Mouse (Mus musculus): ENCODE data around the gene Gjd2. TPM values are rescaled to one million over a fixed set of nuclear protein-coding genes. Genes with fewer than 3 reads are reported as not detected.

Gjd2 gene
- polyA plus RNA-seq, 1 experiment from 2014 or later = 2.2 TPM

- WGBS = 85% methylated on average over 2 of the region's 2 CpGs
- Histone ChIP-seq H3K4me3 (replicated peaks) (no peak overlapping the region), H3K36me3 (replicated peaks) (no peaks in the 10 kb centered on the region), H3K4me1 (peaks cover 1% of the 10 kb centered on the region), H3K27ac (no peak overlapping the region), H3K4me2 (no peak overlapping the region), H3K27me3 (peaks cover 24% of the 10 kb centered on the region), H3K9ac (no peak overlapping the region), H3K9me3 (no peaks in the 10 kb centered on the region)
- no peak for ATAC-seq (ENCODE audit: low FRiP score)
Measured at GRCm38 (mm10) chr2:114008321-114008720, 5.1 kb downstream of the Gjd2 start.

GRCm38 (mm10) chr2:113997484-113997883 lies 15.9 kb downstream of the Gjd2 start:
- Histone ChIP-seq H3K4me3 (replicated peaks) (no peak overlapping the region), H3K4me1 (0 out of 2 replicates have a peak, but pooled peaks cover 5% of the 10 kb centered on the region), H3K36me3 (replicated peaks) (no peaks in the 10 kb centered on the region), H3K9ac (no peak overlapping the region), H3K9me3 (no peaks in the 10 kb centered on the region), H3K27ac (no peak overlapping the region), H3K27me3 (no peaks in the 10 kb centered on the region), H3K4me2 (no peak overlapping the region)
- ATAC-seq (ENCODE audit: low FRiP score) = no peak
- WGBS = 74% methylated on average over 8 of the region's 8 CpGs

GRCm38 (mm10) chr2:113996930-113997329 lies 16.5 kb downstream of the Gjd2 start:
- no peaks in the 10 kb centered on the region for H3K36me3 ChIP-seq (replicated peaks)
- 0 out of 2 replicates have a peak, but pooled peaks cover 5% of the 10 kb centered on the region for H3K4me1 ChIP-seq
- no peak overlapping the region for H3K4me3 ChIP-seq (replicated peaks)
- no peaks in the 10 kb centered on the region for H3K27me3 ChIP-seq
- no peak for ATAC-seq (ENCODE audit: low FRiP score)
- H3K4me2 ChIP-seq = no peak overlapping the region
- no peaks in the 10 kb centered on the region for H3K9me3 ChIP-seq
- no peak overlapping the region for H3K9ac ChIP-seq
- H3K27ac ChIP-seq = no peak overlapping the region

GRCm38 (mm10) chr2:113984890-113985289 lies 28.5 kb downstream of the Gjd2 start:
- H3K36me3 ChIP-seq (replicated peaks) = no peaks in the 10 kb centered on the region
- no peak overlapping the region for H3K27ac ChIP-seq
- H3K4me3 ChIP-seq (replicated peaks) = no peak overlapping the region
- 90% methylated on average over 2 of the region's 2 CpGs for WGBS
- H3K27me3 ChIP-seq = no peaks in the 10 kb centered on the region
- ATAC-seq (ENCODE audit: low FRiP score) = no peak
- no peak overlapping the region for H3K4me2 ChIP-seq
- no peaks in the 10 kb centered on the region for H3K9me3 ChIP-seq
- H3K4me1 ChIP-seq = peaks cover 8% of the 10 kb centered on the region
- no peak overlapping the region for H3K9ac ChIP-seq

DNA sequence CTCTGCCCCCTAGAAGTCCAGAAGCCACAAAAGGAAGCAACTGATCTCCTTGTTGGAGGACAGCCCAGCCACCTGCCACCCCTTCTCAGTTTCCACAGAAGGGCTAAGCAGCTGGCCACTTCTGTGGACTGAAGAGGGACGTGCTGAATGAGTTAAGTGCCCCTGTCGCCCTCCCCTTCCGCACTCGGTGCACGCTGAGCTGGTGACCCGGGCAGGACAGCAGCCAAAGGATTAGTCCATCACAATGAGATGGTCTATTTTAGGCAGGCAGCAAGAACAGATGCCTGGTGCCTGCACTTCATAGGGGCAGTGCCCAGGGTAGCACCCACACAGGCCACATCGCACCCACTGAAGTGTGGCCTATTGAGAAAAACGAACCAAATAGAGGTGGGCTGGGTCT lies 32.8 kb downstream of the Gjd2 start:
- 45% methylated on average over 8 of the region's 8 CpGs for WGBS
- ATAC-seq (ENCODE audit: low FRiP score) = peak; percentile 64; the same call in 1 of the 2 replicates
- Histone ChIP-seq H3K27ac (no peak overlapping the region), H3K4me1 (peaks cover 8% of the 10 kb centered on the region), H3K9me3 (no peaks in the 10 kb centered on the region), H3K9ac (no peak overlapping the region), H3K4me2 (no peak overlapping the region), H3K27me3 (no peaks in the 10 kb centered on the region), H3K4me3 (replicated peaks) (no peak overlapping the region), H3K36me3 (replicated peaks) (no peaks in the 10 kb centered on the region)

- no peak overlapping the region for H3K4me2 ChIP-seq
- H3K4me3 ChIP-seq (replicated peaks) = no peak overlapping the region
- 79% methylated on average over 5 of the region's 5 CpGs for WGBS
- H3K27ac ChIP-seq = no peak overlapping the region
- H3K27me3 ChIP-seq = no peaks in the 10 kb centered on the region
- no peaks in the 10 kb centered on the region for H3K9me3 ChIP-seq
- no peak for ATAC-seq (ENCODE audit: low FRiP score)
- no peak overlapping the region for H3K9ac ChIP-seq
- no peaks in the 10 kb centered on the region for H3K36me3 ChIP-seq (replicated peaks)
- H3K4me1 ChIP-seq = peaks cover 8% of the 10 kb centered on the region
Measured at GRCm38 (mm10) chr2:113978151-113978771, 35.2 kb downstream of the Gjd2 start.

DNA sequence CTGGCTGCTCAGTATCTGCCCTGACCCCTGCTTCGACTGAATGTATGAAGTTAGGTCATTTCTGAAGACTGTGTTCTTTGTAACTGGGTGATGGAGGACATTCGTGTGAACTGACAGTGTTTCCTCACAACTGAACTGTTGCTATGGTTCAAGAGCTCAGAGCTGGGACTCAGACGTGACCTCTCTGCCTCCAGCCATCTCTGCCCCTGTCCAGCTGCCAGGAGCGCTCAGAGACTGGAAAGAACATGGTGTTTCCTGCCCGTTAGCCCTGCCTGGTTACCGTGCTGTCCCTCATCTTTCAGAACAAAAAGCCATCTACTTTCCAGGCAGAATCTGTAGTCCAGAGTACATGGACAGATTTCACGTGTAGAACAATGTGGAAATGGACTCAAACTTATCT lies 39.5 kb downstream of the Gjd2 start:
- Histone ChIP-seq H3K27me3 (no peaks in the 10 kb centered on the region), H3K4me3 (replicated peaks) (no peak overlapping the region), H3K4me1 (0 out of 2 replicates have a peak, but pooled peaks cover 3% of the 10 kb centered on the region), H3K9me3 (no peaks in the 10 kb centered on the region), H3K9ac (no peak overlapping the region), H3K36me3 (replicated peaks) (no peaks in the 10 kb centered on the region), H3K4me2 (no peak overlapping the region), H3K27ac (no peak overlapping the region)
- no peak for ATAC-seq (ENCODE audit: low FRiP score)
- WGBS = 73% methylated on average over 7 of the region's 7 CpGs

DNA sequence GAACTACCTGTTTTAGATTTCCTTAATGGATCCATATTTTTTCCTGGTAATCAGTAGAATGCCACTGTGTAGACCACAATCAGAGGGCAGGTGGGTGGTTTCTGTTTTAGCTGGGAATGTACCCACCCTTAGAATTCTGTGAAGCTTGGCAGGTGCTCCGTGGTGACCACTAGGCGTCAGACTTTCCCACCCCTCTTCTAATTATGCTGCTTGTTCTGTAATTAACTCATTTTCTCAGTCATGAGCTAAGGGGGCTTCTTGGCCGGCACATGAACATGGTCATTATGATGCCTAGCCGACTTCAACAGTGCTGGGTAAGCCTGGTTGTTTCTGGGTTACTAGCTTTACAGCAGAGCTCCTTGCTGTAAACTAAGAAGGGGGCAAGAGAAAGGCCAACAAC lies 47.0 kb downstream of the Gjd2 start:
- Histone ChIP-seq H3K9me3 (no peaks in the 10 kb centered on the region), H3K4me1 (no peaks in the 10 kb centered on the region), H3K27ac (no peak overlapping the region), H3K4me3 (replicated peaks) (no peak overlapping the region), H3K4me2 (no peak overlapping the region), H3K36me3 (replicated peaks) (no peaks in the 10 kb centered on the region), H3K9ac (no peak overlapping the region), H3K27me3 (no peaks in the 10 kb centered on the region)
- peak; percentile 44; the same call in 1 of the 2 replicates for ATAC-seq (ENCODE audit: low FRiP score)
- 22% methylated on average over 4 of the region's 4 CpGs for WGBS

Other genes with a start within 250 kb of the Gjd2 start
- 67.8 and 71.2 TPM in 2 replicates for gene Scg5, start 184.5 kb downstream of the Gjd2 start, polyA plus RNA-seq (2016; fragmentation: Nextera tagmentation; extraction: Ambion mirVana)
- 66.3 and 70.4 TPM in 2 replicates for gene Arhgap11a, start 165.0 kb downstream of the Gjd2 start, polyA plus RNA-seq (2016; fragmentation: Nextera tagmentation; extraction: Ambion mirVana)
- 2.7 and 6.4 TPM in 2 replicates for gene Actc1, start 39.9 kb upstream of the Gjd2 start, polyA plus RNA-seq (2016; fragmentation: Nextera tagmentation; extraction: Ambion mirVana)
- 58.9 and 71.2 TPM in 2 replicates for gene Aqr, start 173.4 kb upstream of the Gjd2 start, polyA plus RNA-seq (2016; fragmentation: Nextera tagmentation; extraction: Ambion mirVana)
- 4.8 and 4.9 TPM in 2 replicates for gene Zfp770, start 187.8 kb upstream of the Gjd2 start, polyA plus RNA-seq (2016; fragmentation: Nextera tagmentation; extraction: Ambion mirVana)